Mouse (Mus musculus) liver, embryonic 12.5 days (tissue): ENCODE results near the gene Btbd8. TPM values are rescaled to one million over a fixed set of nuclear protein-coding genes. Genes with fewer than 3 reads are reported as not detected.

Experiments used
- ATAC-seq: fragments of 200-750 bp; cut with Nextera tagmentation; 2 replicates; pipeline ENCODE4 v1.8.0; 2017; ENCODE audit warnings: moderate number of reproducible peaks, mild to moderate bottlenecking, moderate library complexity
- H3K27ac ChIP-seq: fragments of 300-500 bp; sonication (generic); 2 replicates; pipeline ENCODE4 v1.5.1; 2016; ENCODE audit warnings: mild to moderate bottlenecking
- H3K27me3 ChIP-seq: fragments of 300-500 bp; sonication (generic); replicated peaks from 2 replicates; pipeline ENCODE4 v1.6.1; 2016; ENCODE audit warnings: mild to moderate bottlenecking, moderate library complexity
- H3K36me3 ChIP-seq: fragments of 300-500 bp; sonication (generic); 2 replicates; pipeline ENCODE4 v1.6.1; 2016; ENCODE audit warnings: mild to moderate bottlenecking, moderate library complexity
- H3K4me1 ChIP-seq: fragments of 300-500 bp; sonication (generic); 2 replicates; pipeline ENCODE4 v1.6.1; 2016
- H3K4me2 ChIP-seq: fragments of 300-500 bp; sonication (generic); 2 replicates; pipeline ENCODE4 v1.6.1; 2016; ENCODE audit warnings: mild to moderate bottlenecking, moderate library complexity
- H3K4me3 ChIP-seq: fragments of 300-500 bp; sonication (generic); 2 replicates; pipeline ENCODE4 v1.5.1; 2016; ENCODE audit warnings: mild to moderate bottlenecking, moderate library complexity
- H3K9ac ChIP-seq: fragments of 300-500 bp; sonication (generic); 2 replicates; pipeline ENCODE4 v1.6.1; 2016; ENCODE audit warnings: mild to moderate bottlenecking, moderate library complexity
- H3K9me3 ChIP-seq: fragments of 300-500 bp; sonication (generic); replicated peaks from 2 replicates; pipeline ENCODE4 v1.6.1; 2016; ENCODE audit warnings: mild to moderate bottlenecking, moderate library complexity
- WGBS: fragments of 180-500 bp; shearing (Covaris S2); methylation state at CpG from one replicate; pipeline ENCODE4 v1.1.7; 2016; ENCODE audit not compliant: insufficient replicate concordance; 5-methylcytosine and 5-hydroxymethylcytosine counted together
- polyA plus RNA-seq: library from polyadenylated mRNA; unstranded; fragments of >200 nt; fragmentation: Nextera tagmentation; extraction: Ambion mirVana; gene quantifications from 2 replicates; pipeline ENCODE4 v1.2.1, GENCODE M21; 2016

Btbd8 gene
- polyA plus RNA-seq, 1 experiment from 2014 or later = 1.8 TPM

- no peaks in the 10 kb centered on the region for H3K36me3 ChIP-seq
- H3K4me1 ChIP-seq = no peaks in the 10 kb centered on the region
- H3K9me3 ChIP-seq = no peaks in the 10 kb centered on the region
- H3K4me2 ChIP-seq = no peak overlapping the region
- no peak overlapping the region for H3K27ac ChIP-seq
- no peak overlapping the region for H3K9ac ChIP-seq
- 59% methylated on average over 1 of the region's 1 CpGs for WGBS
- H3K27me3 ChIP-seq = no peaks in the 10 kb centered on the region
- no peak overlapping the region for H3K4me3 ChIP-seq
- ATAC-seq = no peak
Measured at GRCm38 (mm10) chr5:107421676-107422075, 16.1 kb upstream of the Btbd8 start.

GRCm38 (mm10) chr5:107431249-107431648, 6.5 kb upstream of the Btbd8 start, which contains the start of gene Lpcat2b:
Gene Lpcat2b, plus strand, starts transcription at chr5:107431549.
- no peaks in the 10 kb centered on the region for H3K36me3 ChIP-seq
- peaks cover 9% of the 10 kb centered on the region for H3K4me1 ChIP-seq
- 52% methylated on average over 3 of the region's 3 CpGs for WGBS
- H3K27me3 ChIP-seq = peaks cover 27% of the 10 kb centered on the region
- H3K4me2 ChIP-seq = no peak within 1 kb of the TSS
- ATAC-seq = no peak
- no peak within 1 kb of the TSS for H3K27ac ChIP-seq
- no peak within 1 kb of the TSS for H3K9ac ChIP-seq
- H3K9me3 ChIP-seq = no peaks in the 10 kb centered on the region
- H3K4me3 ChIP-seq = no peak within 1 kb of the TSS

GRCm38 (mm10) chr5:107434001-107434400, 3.8 kb upstream of the Btbd8 start:
- ATAC-seq = no peak
- 67% methylated on average over 5 of the region's 5 CpGs for WGBS
- Histone ChIP-seq H3K27me3 (peaks cover 27% of the 10 kb centered on the region), H3K27ac (no peak overlapping the region), H3K4me2 (no peak overlapping the region), H3K9ac (no peak overlapping the region), H3K36me3 (no peaks in the 10 kb centered on the region), H3K4me3 (no peak overlapping the region), H3K4me1 (peaks cover 30% of the 10 kb centered on the region), H3K9me3 (no peaks in the 10 kb centered on the region)

- no peak for ATAC-seq
- 70% methylated on average over 6 of the region's 6 CpGs for WGBS
- no peak overlapping the region for H3K9ac ChIP-seq
Measured at GRCm38 (mm10) chr5:107436185-107436584, 1.6 kb upstream of the Btbd8 start.

GRCm38 (mm10) chr5:107436587-107437209, 1.1 kb upstream of the Btbd8 start:
- H3K27me3 ChIP-seq = peaks cover 17% of the 10 kb centered on the region
- WGBS = 55% methylated on average over 6 of the region's 6 CpGs
- H3K9ac ChIP-seq = no peak overlapping the region
- 0 out of 2 replicates have a peak overlapping the region, but pooled peaks have one; percentile 84 for H3K4me3 ChIP-seq
- peak overlapping the region; percentile 93 for H3K27ac ChIP-seq
- H3K4me1 ChIP-seq = peaks cover 39% of the 10 kb centered on the region
- no peaks in the 10 kb centered on the region for H3K9me3 ChIP-seq
- ATAC-seq = peak; percentile 16; the same call in 1 of the 2 replicates
- peak overlapping the region; percentile 81 for H3K4me2 ChIP-seq
- no peaks in the 10 kb centered on the region for H3K36me3 ChIP-seq

More at GRCm38 (mm10) chr5:107436185-107436584, 1.6 kb upstream of the Btbd8 start:
- no peaks in the 10 kb centered on the region for H3K9me3 ChIP-seq
- H3K27ac ChIP-seq = 0 out of 2 replicates have a peak overlapping the region, but pooled peaks have one; percentile 93
- H3K4me1 ChIP-seq = peaks cover 39% of the 10 kb centered on the region
- no peak overlapping the region for H3K4me3 ChIP-seq
- H3K4me2 ChIP-seq = no peak overlapping the region
- H3K36me3 ChIP-seq = no peaks in the 10 kb centered on the region
- peaks cover 22% of the 10 kb centered on the region for H3K27me3 ChIP-seq

GRCm38 (mm10) chr5:107438353-107438752, 556 bp downstream of the Btbd8 start:
- H3K27me3 ChIP-seq = peaks cover 4% of the 10 kb centered on the region
- H3K4me3 ChIP-seq = peak overlapping the region; percentile 84
- H3K9ac ChIP-seq = peak overlapping the region; percentile 91
- peak overlapping the region; percentile 93 for H3K27ac ChIP-seq
- H3K4me2 ChIP-seq = peak overlapping the region; percentile 81
- ATAC-seq = no peak
- H3K36me3 ChIP-seq = no peaks in the 10 kb centered on the region
- 22% methylated on average over 7 of the region's 7 CpGs for WGBS
- peaks cover 39% of the 10 kb centered on the region for H3K4me1 ChIP-seq
- no peaks in the 10 kb centered on the region for H3K9me3 ChIP-seq

GRCm38 (mm10) chr5:107441881-107442280, 4.1 kb downstream of the Btbd8 start:
- WGBS = 52% methylated on average over 5 of the region's 5 CpGs
- no peak overlapping the region for H3K4me2 ChIP-seq
- H3K4me3 ChIP-seq = no peak overlapping the region
- H3K4me1 ChIP-seq = peaks cover 24% of the 10 kb centered on the region
- no peak overlapping the region for H3K9ac ChIP-seq
- H3K27ac ChIP-seq = no peak overlapping the region
- H3K27me3 ChIP-seq = no peaks in the 10 kb centered on the region
- no peak for ATAC-seq
- H3K36me3 ChIP-seq = no peaks in the 10 kb centered on the region
- H3K9me3 ChIP-seq = no peaks in the 10 kb centered on the region

- Histone ChIP-seq H3K9ac (no peak overlapping the region), H3K4me3 (no peak overlapping the region), H3K9me3 (no peaks in the 10 kb centered on the region), H3K27me3 (no peaks in the 10 kb centered on the region), H3K4me2 (no peak overlapping the region), H3K27ac (no peak overlapping the region), H3K4me1 (peaks cover 7% of the 10 kb centered on the region), H3K36me3 (no peaks in the 10 kb centered on the region)
- WGBS = 73% methylated on average over 4 of the region's 4 CpGs
- ATAC-seq = no peak
Measured at GRCm38 (mm10) chr5:107444251-107444650, 6.5 kb downstream of the Btbd8 start.

- H3K4me3 ChIP-seq = no peak overlapping the region
- ATAC-seq = no peak
Measured at GRCm38 (mm10) chr5:107447977-107448376, 10.2 kb downstream of the Btbd8 start.

GRCm38 (mm10) chr5:107448784-107449183, 11.0 kb downstream of the Btbd8 start:
- no peak for ATAC-seq
- 76% methylated on average over 4 of the region's 4 CpGs for WGBS
- Histone ChIP-seq H3K9me3 (no peaks in the 10 kb centered on the region), H3K4me3 (no peak overlapping the region), H3K9ac (no peak overlapping the region), H3K27ac (no peak overlapping the region), H3K4me1 (no peaks in the 10 kb centered on the region), H3K27me3 (no peaks in the 10 kb centered on the region), H3K36me3 (no peaks in the 10 kb centered on the region), H3K4me2 (no peak overlapping the region)

More at GRCm38 (mm10) chr5:107447977-107448376, 10.2 kb downstream of the Btbd8 start:
- Histone ChIP-seq H3K36me3 (no peaks in the 10 kb centered on the region), H3K27me3 (no peaks in the 10 kb centered on the region), H3K27ac (no peak overlapping the region), H3K9me3 (no peaks in the 10 kb centered on the region), H3K4me1 (no peaks in the 10 kb centered on the region), H3K9ac (no peak overlapping the region), H3K4me2 (no peak overlapping the region)
- 62% methylated on average over 4 of the region's 4 CpGs for WGBS

- Histone ChIP-seq H3K27me3 (no peaks in the 10 kb centered on the region), H3K36me3 (no peaks in the 10 kb centered on the region), H3K4me2 (no peak overlapping the region), H3K9ac (no peak overlapping the region), H3K4me3 (no peak overlapping the region), H3K27ac (no peak overlapping the region), H3K9me3 (no peaks in the 10 kb centered on the region), H3K4me1 (no peaks in the 10 kb centered on the region)
- 76% methylated on average over 5 of the region's 5 CpGs for WGBS
- ATAC-seq = no peak
Measured at GRCm38 (mm10) chr5:107449620-107450019, 11.8 kb downstream of the Btbd8 start.

- Histone ChIP-seq H3K9me3 (no peaks in the 10 kb centered on the region), H3K4me2 (no peak overlapping the region), H3K27ac (no peak overlapping the region), H3K27me3 (no peaks in the 10 kb centered on the region), H3K4me1 (no peaks in the 10 kb centered on the region), H3K4me3 (no peak overlapping the region), H3K36me3 (no peaks in the 10 kb centered on the region), H3K9ac (no peak overlapping the region)
- WGBS = 86% methylated on average over 5 of the region's 5 CpGs
- ATAC-seq = no peak
Measured at GRCm38 (mm10) chr5:107450299-107450698, 12.5 kb downstream of the Btbd8 start.
